Mouse (Mus musculus) liver, postnatal 0 days (tissue): ENCODE measurements around the gene Cab39l.

Experiments
- CTCF ChIP-seq: sonication (generic); IDR thresholded peaks from 2 replicates; pipeline ENCODE4 v1.5.1; 2016; ENCODE audit warnings: antibody characterized with exemption, low read depth
- EP300 ChIP-seq: IDR thresholded peaks from 2 replicates; pipeline ENCODE4 v1.6.1; 2016; ENCODE audit warnings: antibody characterized with exemption, low read depth, mild to moderate bottlenecking

DNA sequence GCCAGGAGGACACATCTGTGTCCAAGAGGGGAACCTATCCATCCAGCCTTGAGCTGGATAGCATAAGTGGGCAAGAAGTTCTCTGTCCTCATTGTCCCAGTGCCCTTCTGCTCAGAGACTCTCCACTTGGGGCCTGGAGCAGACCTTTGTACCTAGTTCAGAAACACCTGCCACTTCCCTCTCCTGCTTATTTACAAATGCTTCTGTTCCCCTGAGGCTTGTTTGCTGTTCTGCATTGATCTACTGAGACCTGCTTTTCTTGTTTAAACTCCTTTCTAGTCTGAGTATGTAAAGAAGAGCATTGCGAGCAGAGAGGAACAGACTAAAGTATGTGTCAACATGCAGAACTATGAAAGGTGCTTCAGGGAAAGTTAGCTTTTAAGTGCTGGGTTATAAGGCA lies 92.2 kb downstream of the Cab39l start:
- TF ChIP-seq CTCF (no peak), EP300 (peak; percentile 83)
